Mouse (Mus musculus): ENCODE measurements around the gene Tmem233. TPM values are rescaled to one million over a fixed set of nuclear protein-coding genes. Genes with fewer than 3 reads are reported as not detected.

The Tmem233 gene
- polyA plus RNA-seq, 1 experiment from 2014 or later, result not detected

Other genes with a start within 250 kb of the Tmem233 start
- gene Cit, start 238.0 kb downstream of the Tmem233 start, polyA plus RNA-seq (2016; fragmentation: Nextera tagmentation; extraction: Ambion mirVana), result 30.9 and 35.0 TPM in 2 replicates
- 60.5 and 65.0 TPM in 2 replicates for gene Prkab1, start 58.7 kb downstream of the Tmem233 start, polyA plus RNA-seq (2016; fragmentation: Nextera tagmentation; extraction: Ambion mirVana)
- 2.4 and 2.8 TPM in 2 replicates for gene Ccdc60, start 205.7 kb upstream of the Tmem233 start, polyA plus RNA-seq (2016; fragmentation: Nextera tagmentation; extraction: Ambion mirVana)